In genomic region chr8:121181285-121181884, GRCm38 (mm10) we compare ENCODE assay signal across 10 mouse cellular contexts. TPM values are rescaled to one million over a fixed set of nuclear protein-coding genes. Genes with fewer than 3 reads are reported as not detected.
DNase-seq lines count a peak whose midpoint lies in the region; ATAC-seq and TF ChIP-seq lines count a peak whose summit lies in the region.
"Had no signal": no experiment of that assay in that cellular context is flagged by ENCODE, and none has a peak within 500 bp of the region (broad histone marks: within the 10 kb centered on the region; RNA-seq: fewer than 3 reads in every experiment).

No protein-coding gene starts in this region.

- H3K36me3 ChIP-seq in hindbrain, embryonic 11.5 days (ENCODE audit: control insufficient read depth, insufficient read depth, low read length), result no peaks in the 10 kb centered on the region
- no peaks in the 10 kb centered on the region for H3K36me3 ChIP-seq in hindbrain, postnatal 0 days (ENCODE audit: insufficient read depth, low read length)
- no peaks in the 10 kb centered on the region for H3K36me3 ChIP-seq in embryonic facial prominence, embryonic 10.5 days (replicated peaks)
- H3K36me3 ChIP-seq in limb, embryonic 12.5 days, result no peaks in the 10 kb centered on the region
- H3K36me3 ChIP-seq: liver, embryonic 12.5 days had no signal

- H3K9me3 ChIP-seq in hindbrain, embryonic 11.5 days (ENCODE audit: control insufficient read depth, low read length), result no peaks in the 10 kb centered on the region
- no peaks in the 10 kb centered on the region for H3K9me3 ChIP-seq in hindbrain, postnatal 0 days (ENCODE audit: low read length)
- H3K9me3 ChIP-seq in embryonic facial prominence, embryonic 10.5 days, result no peaks in the 10 kb centered on the region
- H3K9me3 ChIP-seq in limb, embryonic 12.5 days, result no peaks in the 10 kb centered on the region
- H3K9me3 ChIP-seq: liver, embryonic 12.5 days had no signal

- H3K9ac ChIP-seq in hindbrain, embryonic 11.5 days (ENCODE audit: low read depth, low read length), result no peak overlapping the region
- no peak overlapping the region for H3K9ac ChIP-seq in hindbrain, postnatal 0 days (replicated peaks; ENCODE audit: low read length)
- H3K9ac ChIP-seq in limb, embryonic 12.5 days (replicated peaks), result no peak overlapping the region
- H3K9ac ChIP-seq: liver, embryonic 12.5 days had no signal

- H3K27me3 ChIP-seq in hindbrain, embryonic 11.5 days (ENCODE audit: control insufficient read depth, insufficient read depth, low read length), result no peaks in the 10 kb centered on the region
- H3K27me3 ChIP-seq in hindbrain, postnatal 0 days (ENCODE audit: insufficient read depth, low read length), result no peaks in the 10 kb centered on the region
- H3K27me3 ChIP-seq in embryonic facial prominence, embryonic 10.5 days (replicated peaks; ENCODE audit: low read depth, poor library complexity, severe bottlenecking), result 0 out of 2 replicates have a peak, but pooled peaks cover 8% of the 10 kb centered on the region
- H3K27me3 ChIP-seq in limb, embryonic 12.5 days, result no peaks in the 10 kb centered on the region

- no peak for ATAC-seq in hindbrain, embryonic 11.5 days (ENCODE audit: low FRiP score)
- ATAC-seq in hindbrain, postnatal 0 days, result no peak
- no peak; the same call in 1 of the 2 replicates for ATAC-seq in limb, embryonic 12.5 days (ENCODE audit: insufficient number of reproducible peaks, insufficient read depth, low FRiP score, low TSS enrichment, low read depth)
- ATAC-seq: CD4-positive, CD25-positive, alpha-beta regulatory T cell, adult 4 months; liver, embryonic 12.5 days had no signal

- no peak for TF ChIP-seq CTCF in hindbrain, postnatal 0 days (IDR thresholded peaks at IDR 0.05; ENCODE audit: low read depth)

- WGBS in hindbrain, embryonic 11.5 days, result 60% methylated on average over 10 of the region's 10 CpGs
- WGBS in hindbrain, postnatal 0 days, result 55% methylated on average over 10 of the region's 10 CpGs
- WGBS in embryonic facial prominence, embryonic 10.5 days, result 55% methylated on average over 10 of the region's 10 CpGs
- 51% methylated on average over 10 of the region's 10 CpGs for WGBS in limb, embryonic 12.5 days

- 0 out of 2 replicates have a peak overlapping the region, but pooled peaks have one; percentile 27 for H3K27ac ChIP-seq in hindbrain, embryonic 11.5 days (ENCODE audit: low read depth, low read length)
- H3K27ac ChIP-seq in hindbrain, postnatal 0 days, result no peak overlapping the region
- H3K27ac ChIP-seq in embryonic facial prominence, embryonic 10.5 days (replicated peaks), result peak overlapping the region; percentile 76
- H3K27ac ChIP-seq in limb, embryonic 12.5 days, result peak overlapping the region; percentile 78
- H3K27ac ChIP-seq: liver, embryonic 12.5 days had no signal

- H3K4me2 ChIP-seq in hindbrain, embryonic 11.5 days (replicated peaks; ENCODE audit: low read depth, low read length), result no peak overlapping the region
- H3K4me2 ChIP-seq in hindbrain, postnatal 0 days (ENCODE audit: low read depth, low read length), result no peak overlapping the region
- H3K4me2 ChIP-seq in limb, embryonic 12.5 days, result peak overlapping the region; percentile 47
- H3K4me2 ChIP-seq: liver, embryonic 12.5 days had no signal

- H3K4me1 ChIP-seq in hindbrain, embryonic 11.5 days (replicated peaks; ENCODE audit: control insufficient read depth, insufficient read depth, low read length), result peaks cover 6% of the 10 kb centered on the region; the same call in 1 of the 2 replicates
- H3K4me1 ChIP-seq in hindbrain, postnatal 0 days (ENCODE audit: insufficient read depth, low read length), result peaks cover 4% of the 10 kb centered on the region; the same call in 1 of the 2 replicates
- H3K4me1 ChIP-seq in embryonic facial prominence, embryonic 10.5 days, result peaks cover 63% of the 10 kb centered on the region
- H3K4me1 ChIP-seq in limb, embryonic 12.5 days (replicated peaks), result peaks cover 36% of the 10 kb centered on the region

- peak; percentile 31 for DNase-seq in hindbrain, embryonic 11.5 days (ENCODE audit: low spot score)
- no peak for DNase-seq in hindbrain, postnatal 0 days (ENCODE audit: low spot score)
- peak; percentile 51 for DNase-seq in embryonic facial prominence, embryonic 10.5 days (ENCODE audit: low spot score)
- peak; percentile 64 to 68 for DNase-seq in heart, adult 9 months (ENCODE audit: low spot score in 2 of 2)
- DNase-seq in retina, postnatal 1 day, result no peak
- no peak for DNase-seq in urinary bladder, postnatal 10 days (ENCODE audit: low spot score)
- no peak for DNase-seq in adrenal gland, adult (ENCODE audit: inconsistent age in 2 of 2, low spot score in 1 of 2)

- no peak overlapping the region for H3K4me3 ChIP-seq in hindbrain, embryonic 11.5 days (ENCODE audit: low read depth, low read length)
- no peak overlapping the region for H3K4me3 ChIP-seq in hindbrain, postnatal 0 days (ENCODE audit: low read length)
- peak overlapping the region; percentile 35; the same call in 1 of the 2 replicates for H3K4me3 ChIP-seq in embryonic facial prominence, embryonic 10.5 days
- no peak overlapping the region for H3K4me3 ChIP-seq in limb, embryonic 12.5 days (replicated peaks)
- H3K4me3 ChIP-seq: liver, embryonic 12.5 days had no signal

RNA-seq across cellular contexts. Expression of gene Foxl1, which starts 53.6 kb away (rescaled TPM):
- polyA plus RNA-seq in hindbrain, embryonic 11.5 days (2014; fragmentation: Nextera tagmentation; extraction: Ambion mirVana), result 0.73 and 1.9 TPM in 2 replicates
- 0.40 and 0.58 TPM in 2 replicates for total RNA-seq in hindbrain, postnatal 0 days (2014; rRNA removed)
- 0.21 TPM in 1 of 2 replicates, not detected in the other for polyA plus RNA-seq in hindbrain, postnatal 0 days (2015; fragmentation: Nextera tagmentation; extraction: Ambion mirVana)
- polyA plus RNA-seq in embryonic facial prominence, embryonic 10.5 days (2016; fragmentation: Nextera tagmentation; extraction: Ambion mirVana), result 2.8 and 4.6 TPM in 2 replicates
- 0.08 TPM in 2 replicates for polyA plus RNA-seq in limb, embryonic 12.5 days (2016; fragmentation: Nextera tagmentation; extraction: Ambion mirVana)
- polyA plus RNA-seq: CD4-positive, CD25-positive, alpha-beta regulatory T cell, adult 4 months had no signal

Comparison
In these comparisons a context has a peak if more than half of its experiments do, and no peak if none do; other contexts are left out.
1. DNase-seq: peak in hindbrain, embryonic 11.5 days (single experiment), embryonic facial prominence, embryonic 10.5 days (single experiment) and heart, adult 9 months (2 of 2); none in hindbrain, postnatal 0 days (single experiment), retina, postnatal 1 day (single experiment), urinary bladder, postnatal 10 days (single experiment) and adrenal gland, adult (0 of 2).